Mouse (Mus musculus) C2C12 (cell line): ENCODE data around the gene Cend1.

ENCODE experiments used
- CEBPB ChIP-seq: IDR thresholded peaks from one replicate; pipeline ENCODE4 v1.6.1; 2011; ENCODE audit warnings: low read depth, mild to moderate bottlenecking, control low read depth, moderate library complexity
- CTCF ChIP-seq: IDR thresholded peaks from one replicate; pipeline ENCODE4 v1.5.1; 2011; ENCODE audit not compliant: control insufficient read depth, insufficient read depth, insufficient read length
- MAX ChIP-seq: IDR thresholded peaks from one replicate; pipeline ENCODE4 v1.6.1; 2011; ENCODE audit warnings: mild to moderate bottlenecking, control low read depth
- MYOD1 ChIP-seq: IDR thresholded peaks from one replicate; pipeline ENCODE4 v1.6.1; 2011; ENCODE audit warnings: low read depth; ENCODE audit not compliant: control insufficient read depth, insufficient read length
- MYOG ChIP-seq: IDR thresholded peaks from one replicate; pipeline ENCODE4 v1.6.1; 2011; ENCODE audit not compliant: control insufficient read depth, insufficient read length; ENCODE audit errors: extremely low read depth
- USF1 ChIP-seq: IDR thresholded peaks from one replicate; pipeline ENCODE4 v1.6.1; 2011; ENCODE audit warnings: low read depth, mild to moderate bottlenecking, control low read depth, moderate library complexity

- TF ChIP-seq CEBPB (no peak), CTCF (no peak), MYOD1 (no peak), USF1 (no peak), MAX (no peak), MYOG (no peak)
Measured at GRCm38 (mm10) chr7:141429310-141429709, at the start of gene Cend1.
